Mouse (Mus musculus) fibroblast of lung, adult 2 months (primary cell): ENCODE data around the gene Alg5.
"Not testable (repeated sequence)": the region's sequence is repeated elsewhere in the genome, so short reads cannot be mapped to it uniquely, and the experiment has no call there.

Experiments
- DNase-seq: peaks from one replicate; pipeline ENCODE4 v3.0.0-alpha.2; 2011; ENCODE audit warnings: low read depth

The Alg5 gene

DNA sequence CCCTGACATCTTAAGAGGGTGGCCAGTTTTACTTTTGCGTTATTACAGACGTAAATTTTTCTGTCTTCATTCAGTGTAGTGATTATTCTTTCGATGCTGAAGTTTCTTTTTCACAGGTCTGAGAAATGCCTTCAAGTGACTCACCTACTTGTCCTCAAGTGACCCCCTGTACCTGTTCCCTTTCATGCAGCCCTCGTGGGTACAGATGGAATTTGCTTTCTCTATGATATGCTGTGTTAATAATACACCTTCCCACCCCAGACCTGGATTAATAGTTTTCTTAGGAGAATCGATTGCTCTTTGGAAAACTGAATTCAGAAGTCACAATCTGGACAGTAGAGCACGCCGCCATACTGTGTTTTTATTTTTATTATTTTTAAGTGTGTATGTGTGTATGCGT, 2.0 kb downstream of the Alg5 start:
- no peak for DNase-seq

DNA sequence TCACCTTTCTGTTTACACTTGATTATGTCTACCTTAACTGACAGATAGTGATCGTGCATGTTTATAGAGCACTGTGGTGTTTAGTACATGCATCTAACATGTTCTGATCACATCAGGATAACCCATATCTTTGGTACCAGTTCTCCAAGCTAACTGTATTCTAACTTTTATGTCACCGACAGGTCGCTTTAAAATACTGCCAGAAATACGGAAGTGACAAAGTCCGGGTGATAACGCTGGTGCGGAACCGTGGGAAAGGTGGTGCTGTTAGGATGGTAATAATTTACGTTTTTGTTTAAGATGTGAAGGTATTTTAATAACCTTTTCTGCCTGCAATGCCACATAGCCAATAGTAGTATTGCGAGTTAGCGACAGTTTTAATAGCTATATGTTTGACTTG, 6.6 kb downstream of the Alg5 start:
- no peak for DNase-seq

DNA sequence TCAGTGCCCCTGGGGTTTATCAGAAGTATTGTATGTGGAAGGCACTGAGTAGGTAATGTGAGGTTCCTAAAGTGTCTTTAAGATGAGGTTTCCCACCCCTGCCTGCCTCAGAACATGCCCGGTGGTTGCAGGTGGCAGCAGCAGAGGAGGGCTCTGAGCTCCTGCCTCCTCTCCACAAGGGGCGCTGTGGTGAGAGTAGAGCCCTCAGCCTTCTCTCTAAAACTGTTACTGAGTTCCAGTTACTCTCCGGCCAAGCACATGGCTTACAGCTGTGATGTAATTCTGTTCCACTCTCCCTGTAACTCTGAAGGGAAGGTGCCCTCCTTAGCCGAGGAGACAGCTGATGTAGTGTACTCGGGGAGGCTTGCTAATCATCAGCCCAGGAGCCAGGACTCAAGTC, 10.5 kb downstream of the Alg5 start:
- no peak for DNase-seq

DNA sequence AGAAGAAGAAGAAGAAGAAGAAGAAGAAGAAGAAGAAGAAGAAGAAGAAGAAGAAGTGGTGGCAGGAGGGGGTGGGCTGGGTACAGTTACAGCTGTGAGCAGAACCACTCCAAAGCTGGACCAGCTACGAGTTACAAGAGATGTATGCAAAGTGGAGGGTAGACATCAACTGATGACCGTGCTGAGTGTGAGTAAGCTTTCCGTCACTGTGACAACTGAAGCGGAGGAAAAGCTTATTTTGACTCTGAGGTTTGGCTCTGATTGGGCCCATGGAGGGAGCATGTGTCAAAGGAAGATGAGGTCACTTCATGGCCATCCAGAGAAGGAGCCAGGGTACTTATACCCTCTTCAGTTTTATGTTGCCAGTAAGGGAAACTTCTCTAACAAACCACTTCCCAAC, 18.1 kb downstream of the Alg5 start:
- DNase-seq: no peak

DNA sequence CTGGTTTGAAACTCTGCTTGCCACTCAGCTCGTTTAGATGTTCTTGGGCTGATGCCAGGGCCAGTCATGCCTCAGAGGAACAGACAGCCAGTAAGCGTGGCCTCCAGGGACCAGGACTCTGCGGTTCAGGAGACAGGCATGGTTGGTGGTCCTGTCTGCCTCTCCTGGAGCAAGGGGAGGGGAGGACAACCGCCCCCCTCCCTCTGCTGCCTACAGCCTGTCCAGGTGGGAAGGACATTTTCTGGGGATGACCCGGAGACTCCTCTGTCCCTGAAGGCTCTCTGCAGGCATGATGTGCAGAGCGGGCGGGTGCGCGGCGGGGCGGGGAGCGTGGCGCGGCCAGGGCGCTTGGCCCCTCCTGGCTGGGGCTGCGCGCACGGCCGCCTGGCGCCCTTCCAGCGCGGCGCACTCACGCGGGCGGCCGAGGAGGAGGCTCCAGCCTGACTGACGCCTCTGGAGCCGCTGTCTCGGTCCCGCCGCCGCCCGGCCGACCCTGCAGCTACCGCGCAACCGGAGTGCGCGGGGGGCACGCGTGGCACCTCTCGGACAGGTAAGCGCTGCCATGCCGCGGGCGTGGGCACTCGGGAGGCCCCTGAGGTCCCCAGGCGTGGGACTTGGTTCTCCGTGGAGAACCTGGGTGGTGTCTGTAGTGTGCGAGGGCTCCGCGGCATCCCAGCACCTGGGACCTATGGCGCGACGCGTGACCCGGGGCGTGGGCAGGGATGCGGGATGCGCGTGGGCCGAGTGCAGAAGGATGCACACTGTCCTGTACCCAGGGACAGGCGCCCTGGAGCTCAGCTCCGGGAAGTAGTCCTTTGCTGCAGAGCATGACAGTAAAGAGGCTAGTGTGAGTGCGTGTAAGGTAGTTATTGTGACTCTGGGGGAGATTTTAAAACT, 20.1 kb downstream of the Alg5 start, which contains the start of gene Smad9:
Gene Smad9 (plus strand): TSS at position 438 of the 897 bp plus-strand sequence.
- DNase-seq: no peak

DNA sequence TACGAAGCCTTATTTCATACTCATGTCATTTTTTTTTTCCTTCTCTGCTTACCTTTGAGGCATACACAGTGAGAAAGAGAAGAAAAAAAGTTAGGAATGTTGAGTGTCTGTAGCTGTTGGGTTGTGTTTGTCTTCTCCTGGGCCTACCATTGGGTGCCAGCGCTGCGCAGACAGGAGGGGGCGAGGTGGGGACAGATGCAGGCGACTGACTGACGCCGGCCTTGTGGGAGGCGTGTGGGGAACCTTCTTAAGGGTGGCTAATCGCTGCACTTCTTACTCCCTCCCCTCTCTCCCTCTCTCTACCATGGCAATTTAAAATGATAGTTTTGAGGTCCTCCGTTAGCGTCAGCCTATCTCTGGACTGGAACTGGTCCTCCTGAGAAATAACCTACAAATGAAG, 20.7 kb downstream of the Alg5 start:
- no peak for DNase-seq

DNA sequence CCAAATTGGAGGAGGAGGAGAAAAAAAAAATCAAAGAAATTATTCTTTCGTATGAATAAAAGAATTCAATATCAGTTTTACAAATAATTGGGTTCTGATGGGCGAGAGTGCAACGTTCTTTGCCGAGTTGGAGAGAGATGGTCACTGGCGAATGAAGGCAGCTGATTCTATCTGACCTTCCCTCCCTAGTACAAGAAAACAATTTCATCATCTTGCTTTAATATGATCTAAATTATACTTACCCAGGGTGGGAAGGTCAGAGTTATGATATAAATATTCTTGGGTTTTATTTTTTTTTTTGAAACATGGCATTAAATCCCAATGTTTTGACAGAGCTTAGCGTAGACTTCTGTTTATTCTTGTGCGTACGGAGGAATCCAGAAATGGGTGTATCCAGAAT, 22.1 kb downstream of the Alg5 start:
- no peak for DNase-seq

DNA sequence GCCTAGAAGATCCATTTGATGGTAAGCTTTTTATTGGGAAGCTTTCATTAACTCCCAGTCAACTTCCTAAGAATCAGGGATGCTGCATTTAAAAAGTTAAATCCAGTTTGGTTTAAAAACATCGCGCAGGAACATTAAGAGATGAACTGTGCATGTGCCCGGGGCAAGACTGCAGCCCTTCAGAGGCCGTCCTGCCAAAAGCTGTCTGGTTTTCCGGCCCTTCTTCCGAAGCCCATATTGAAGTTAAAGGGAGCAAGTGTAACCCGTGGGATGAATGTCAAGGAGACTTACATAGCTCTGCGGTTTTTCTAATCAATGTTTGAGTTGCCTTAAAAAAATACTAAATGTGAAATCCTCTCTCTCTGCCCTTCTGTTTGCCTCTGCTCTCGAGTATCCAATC, 23.9 kb downstream of the Alg5 start:
- no peak for DNase-seq

DNA sequence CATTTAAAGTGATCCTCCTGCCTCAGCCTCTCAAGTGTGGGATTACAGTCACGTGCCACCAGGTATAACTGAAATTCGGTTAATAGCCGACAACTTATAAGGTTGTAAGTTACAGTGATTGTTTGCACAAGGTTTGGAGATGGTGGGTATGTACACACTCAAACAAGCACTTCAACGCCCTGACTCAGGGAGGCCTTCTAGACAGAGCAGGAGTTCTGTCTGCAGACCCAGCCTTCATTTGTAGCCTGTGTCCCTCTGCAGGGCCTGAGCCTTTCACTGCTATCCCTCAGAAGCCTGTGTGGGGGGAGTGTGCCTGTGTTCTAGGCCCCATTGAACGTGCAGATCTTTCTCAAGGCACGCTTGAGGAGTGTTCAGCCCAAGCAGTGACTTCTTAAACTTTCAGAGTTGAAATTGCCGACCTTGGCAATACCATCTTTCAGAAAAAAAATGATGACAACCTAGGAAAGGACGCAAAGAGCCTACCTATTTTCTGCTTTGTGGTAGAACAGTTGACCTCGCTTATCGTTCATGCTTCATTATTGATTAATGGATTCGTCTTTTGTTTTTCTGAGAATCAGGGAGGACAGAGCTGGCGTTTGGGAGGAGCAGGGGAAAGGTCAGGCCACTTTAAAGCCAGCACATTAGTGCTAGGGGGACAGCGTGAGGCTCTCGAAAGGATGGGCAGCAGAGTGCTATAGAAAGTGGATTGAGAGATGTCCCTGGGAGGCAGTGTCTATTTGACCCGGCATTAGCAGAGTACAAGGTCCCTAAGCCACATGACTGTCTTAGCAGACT, 25.2 kb downstream of the Alg5 start:
- no peak for DNase-seq

DNA sequence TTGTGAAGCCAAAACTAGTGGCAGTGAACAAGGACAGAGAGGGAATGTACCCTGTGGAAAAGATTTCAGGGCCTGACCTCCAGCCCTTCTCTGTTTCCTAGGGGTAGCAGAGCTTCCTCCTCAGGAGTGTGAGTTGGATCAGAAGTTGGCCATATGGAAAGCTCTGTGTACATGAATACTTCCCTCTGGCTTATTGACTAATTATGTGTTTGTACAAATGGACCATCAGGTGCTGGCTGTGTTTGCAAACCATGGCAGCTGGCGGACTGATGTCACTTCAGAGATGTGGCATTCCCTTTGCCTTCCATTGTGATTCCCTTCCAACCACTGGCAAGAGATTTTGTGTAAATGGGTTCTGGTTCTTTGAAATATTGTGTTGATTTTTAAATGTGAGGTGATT, 25.9 kb downstream of the Alg5 start:
- DNase-seq: no peak

DNA sequence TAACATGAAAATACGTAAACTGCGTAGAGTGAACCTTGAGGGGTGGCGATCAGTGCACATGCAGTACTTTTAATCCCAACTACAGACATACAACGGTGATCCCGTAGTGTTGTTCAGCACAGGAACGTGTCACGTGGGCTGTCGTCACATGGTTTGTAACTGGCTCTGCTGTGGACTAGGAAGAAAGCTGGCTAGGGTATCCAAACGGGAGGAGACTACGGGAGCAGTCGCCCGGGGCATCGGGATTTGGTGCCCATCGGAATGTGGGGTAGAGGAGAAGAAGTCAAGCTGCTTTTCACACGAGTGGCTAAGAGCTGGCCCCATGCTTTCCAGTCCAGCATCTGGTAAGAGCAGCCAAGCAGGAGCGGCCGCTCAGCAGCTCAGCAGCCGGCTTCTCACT, 29.1 kb downstream of the Alg5 start:
- no peak for DNase-seq

DNA sequence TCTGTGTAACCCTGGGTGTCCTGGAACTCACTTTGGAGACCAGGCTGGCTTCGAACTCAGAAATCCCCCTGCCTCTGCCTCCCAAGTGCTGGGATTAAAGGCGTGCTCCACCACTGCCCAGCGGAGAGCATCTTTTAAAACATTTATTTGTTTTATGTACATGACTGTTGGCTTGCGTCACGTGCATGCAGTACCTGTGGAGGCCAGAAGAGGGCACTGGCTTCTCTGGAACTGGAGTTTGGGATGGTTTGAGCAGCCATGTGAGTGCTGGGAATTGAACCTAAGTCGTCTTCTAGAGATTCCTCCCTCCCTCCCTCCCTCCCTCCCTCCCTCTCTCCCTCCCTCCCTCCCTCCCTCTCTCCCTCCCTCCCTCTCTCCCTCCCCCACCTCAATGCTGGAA, 30.2 kb downstream of the Alg5 start:
- not testable (repeated sequence) for DNase-seq

DNA sequence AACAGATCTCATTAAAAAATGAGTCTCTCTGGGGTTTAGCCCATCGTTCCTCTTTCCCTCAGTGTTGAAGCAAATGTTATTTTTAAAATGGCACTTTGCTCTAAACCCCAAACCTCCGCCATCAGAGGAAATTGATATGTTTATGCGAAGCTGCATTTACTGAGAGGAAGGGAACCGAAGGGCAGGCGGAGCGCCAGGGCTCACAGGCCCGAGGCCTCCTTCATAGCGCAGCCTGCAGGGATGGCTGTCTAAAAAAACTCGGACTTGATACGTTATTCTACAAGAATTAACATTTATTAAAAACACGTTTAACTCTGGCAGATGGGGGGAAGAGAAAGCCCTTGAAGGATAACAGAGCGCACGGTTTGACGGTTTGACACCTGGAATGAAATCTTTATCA, 30.7 kb downstream of the Alg5 start:
- DNase-seq: no peak

DNA sequence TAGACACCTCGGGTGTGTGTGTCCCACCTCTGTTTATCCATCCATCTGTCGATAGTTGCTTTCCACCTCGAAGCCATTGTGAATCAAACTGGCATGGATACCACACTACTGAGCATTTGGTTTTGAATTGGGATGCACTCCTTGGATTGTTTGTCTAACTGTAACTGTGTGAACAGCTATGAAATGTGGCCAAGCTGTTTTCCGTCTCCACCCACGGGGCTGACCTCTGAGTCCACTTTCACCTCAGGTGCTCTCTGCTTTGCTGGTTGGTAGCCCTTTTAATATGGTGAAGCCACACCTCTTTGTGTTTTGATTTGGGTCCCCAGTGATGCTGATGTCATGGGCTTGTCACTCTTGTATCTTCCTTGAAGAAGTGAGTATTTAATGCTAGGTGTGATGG, 31.5 kb downstream of the Alg5 start:
- no peak for DNase-seq

DNA sequence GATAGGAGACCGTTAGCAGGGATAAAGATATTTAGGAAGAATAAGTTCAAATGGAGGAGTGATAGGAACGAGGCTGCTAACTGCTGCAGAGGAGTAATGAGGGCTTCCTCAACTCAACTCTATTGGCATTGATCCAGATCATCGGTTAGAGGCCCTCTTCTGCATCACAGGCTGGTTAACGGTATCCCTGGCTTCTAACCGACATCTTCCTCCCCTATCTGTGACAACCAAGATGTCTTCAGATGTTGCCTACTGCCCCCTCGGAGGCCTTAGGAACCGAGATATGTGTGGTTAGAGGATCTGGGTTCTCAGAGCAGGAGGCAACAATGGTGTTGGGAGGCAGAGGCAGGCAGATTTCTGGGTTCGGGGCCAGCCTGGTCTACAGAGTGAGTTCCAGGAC, 33.3 kb downstream of the Alg5 start:
- DNase-seq: no peak

DNA sequence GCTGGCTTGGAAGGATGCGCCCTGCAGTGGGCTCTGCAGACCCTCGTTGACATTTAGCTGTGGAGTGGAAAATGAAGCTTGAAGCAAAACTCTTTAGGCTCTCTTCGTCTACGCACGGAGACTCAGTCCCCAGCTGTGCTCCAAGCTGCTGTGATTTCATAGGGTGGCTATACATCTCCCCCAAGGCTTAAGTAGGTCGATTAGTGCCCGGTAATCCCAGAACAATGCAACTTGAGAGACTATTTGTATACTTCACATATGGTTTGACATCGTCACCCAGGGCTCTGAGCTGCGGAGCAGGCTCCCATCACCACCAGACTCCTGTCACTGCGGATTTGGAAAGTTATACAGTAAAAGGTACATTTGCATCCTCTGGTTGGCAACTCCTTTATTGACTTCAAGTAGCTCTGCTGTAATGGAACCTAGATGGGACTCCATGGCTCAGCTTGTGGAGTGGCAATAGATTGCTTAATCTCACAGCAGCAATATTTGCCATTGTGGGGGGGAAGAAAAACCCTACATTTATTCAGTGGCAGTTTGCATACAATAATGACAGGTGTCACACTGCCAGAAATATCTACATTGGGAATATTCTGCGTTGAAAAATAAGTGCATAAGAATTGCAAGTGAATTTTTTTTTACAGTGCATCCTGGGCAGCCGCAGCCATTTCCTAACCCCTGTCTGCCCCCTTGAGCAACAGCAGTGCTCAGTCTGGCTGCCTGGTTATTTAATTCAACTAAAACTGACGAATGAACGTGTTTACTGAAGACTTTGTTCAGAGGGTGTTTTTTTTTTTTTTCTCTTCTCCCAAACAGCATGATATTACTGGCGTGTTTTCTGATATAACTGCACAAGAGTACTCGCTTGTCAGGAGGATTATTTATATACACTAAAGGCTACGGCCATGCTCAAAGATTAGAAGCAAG, 34.3 kb downstream of the Alg5 start:
- DNase-seq: no peak

DNA sequence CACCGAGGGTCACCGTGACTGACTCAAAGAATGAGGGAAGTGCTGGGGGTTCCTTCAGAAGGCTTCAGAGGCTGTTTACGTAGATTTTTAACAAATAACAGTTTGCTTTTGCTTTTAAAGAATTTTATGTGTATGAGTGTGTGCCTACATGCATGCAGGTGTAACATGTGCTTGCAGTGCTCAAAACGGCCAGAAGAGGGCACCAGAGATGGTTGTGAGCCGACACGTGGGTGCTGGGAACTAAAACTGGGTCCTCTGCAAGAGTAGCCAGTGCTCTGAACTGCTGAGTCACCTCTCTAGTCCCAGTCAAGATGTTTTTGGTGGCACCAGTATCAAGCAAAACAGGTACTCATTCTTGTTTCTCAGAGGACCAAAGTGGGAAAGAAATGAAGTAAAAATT, 38.3 kb downstream of the Alg5 start:
- no peak for DNase-seq

DNA sequence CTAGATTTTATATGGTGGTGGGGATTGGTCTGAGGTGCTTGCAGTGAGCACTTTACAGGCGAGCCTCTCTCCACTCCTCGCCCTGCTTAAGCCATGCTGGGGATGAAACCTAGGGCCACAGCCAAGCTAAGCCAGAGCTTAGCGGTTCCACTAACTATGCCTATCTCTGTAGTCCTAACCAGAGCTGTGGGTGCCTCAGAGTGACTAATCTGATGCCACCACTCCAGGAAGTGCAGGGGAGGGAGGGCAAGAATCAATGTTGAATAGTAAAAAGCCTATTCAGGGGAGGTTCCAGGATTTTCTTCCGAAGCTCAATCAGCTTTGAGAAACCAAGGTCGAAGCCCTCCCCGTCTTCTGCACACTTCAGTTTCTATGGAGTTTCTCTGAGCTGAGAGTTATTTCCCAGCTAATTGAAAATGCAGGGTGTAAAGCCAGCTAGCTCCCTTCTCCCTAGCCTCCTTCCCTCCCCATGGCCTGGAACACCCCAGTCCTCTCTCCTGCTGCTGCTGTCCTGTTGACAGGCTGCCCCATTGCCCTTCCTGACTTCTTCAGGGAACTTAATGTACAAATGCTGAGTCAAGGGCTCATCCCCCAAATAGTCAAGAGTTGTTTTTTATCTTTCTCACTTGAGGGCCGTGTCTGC, 40.8 kb downstream of the Alg5 start:
- DNase-seq: no peak

DNA sequence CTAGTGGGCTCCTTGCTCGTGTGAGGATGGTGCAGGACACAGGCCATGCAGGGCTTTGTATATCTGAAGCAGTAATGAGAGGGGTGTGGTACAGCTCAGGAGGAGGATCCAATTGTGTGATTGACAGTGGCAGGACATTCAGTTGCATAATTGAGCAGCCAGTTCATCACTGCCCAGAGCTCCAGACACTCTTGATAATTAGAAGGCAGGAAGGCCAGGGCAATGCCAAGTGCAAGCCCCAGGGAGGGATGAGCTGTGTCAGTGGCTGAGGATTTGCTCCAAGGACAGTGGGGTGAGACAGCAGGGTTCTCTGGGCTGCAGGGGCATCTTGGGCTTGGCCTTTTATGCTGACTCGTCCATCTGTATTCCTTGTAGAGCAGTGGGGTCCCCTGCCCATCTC, 55.3 kb downstream of the Alg5 start:
- no peak for DNase-seq

DNA sequence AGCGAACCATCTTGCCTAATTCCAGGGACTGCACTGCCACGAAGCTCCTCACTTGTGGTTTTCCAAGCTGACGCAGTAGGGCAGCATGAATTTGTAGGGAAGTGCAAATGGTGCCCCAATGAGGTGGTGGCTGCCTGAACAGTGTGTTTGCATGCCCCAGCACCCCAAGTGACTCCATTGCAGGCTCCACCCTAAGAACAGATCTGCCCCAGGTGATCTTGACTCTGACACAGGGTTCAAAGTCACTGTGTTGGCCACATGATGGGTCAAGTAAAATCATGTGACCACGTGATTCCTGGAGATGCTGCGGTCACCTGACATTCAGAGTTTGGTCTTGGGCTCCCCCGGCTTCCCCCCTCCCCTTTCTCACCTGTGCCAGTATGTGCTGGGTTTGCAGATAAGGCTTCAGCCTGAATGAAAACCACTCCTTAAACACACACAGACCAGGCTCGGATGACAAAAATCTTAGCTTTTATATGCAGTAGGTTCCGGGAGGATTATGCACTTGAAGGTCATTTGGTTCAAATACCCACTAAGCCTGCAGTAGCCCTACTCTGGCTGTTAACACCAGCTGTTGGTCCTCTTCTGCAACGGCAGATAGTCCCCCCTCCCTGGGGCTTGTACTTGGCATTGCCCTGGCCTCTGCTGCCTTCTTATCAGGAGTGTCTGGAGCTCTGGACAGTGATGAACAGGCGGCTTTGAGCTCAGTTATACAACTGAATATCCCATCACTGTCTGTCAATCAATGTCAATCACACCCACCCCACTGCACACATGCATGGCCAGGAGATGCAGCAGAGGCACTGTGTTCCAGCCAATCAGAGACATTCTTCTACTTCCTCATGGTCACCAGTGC, 56.7 kb downstream of the Alg5 start:
- DNase-seq: no peak

DNA sequence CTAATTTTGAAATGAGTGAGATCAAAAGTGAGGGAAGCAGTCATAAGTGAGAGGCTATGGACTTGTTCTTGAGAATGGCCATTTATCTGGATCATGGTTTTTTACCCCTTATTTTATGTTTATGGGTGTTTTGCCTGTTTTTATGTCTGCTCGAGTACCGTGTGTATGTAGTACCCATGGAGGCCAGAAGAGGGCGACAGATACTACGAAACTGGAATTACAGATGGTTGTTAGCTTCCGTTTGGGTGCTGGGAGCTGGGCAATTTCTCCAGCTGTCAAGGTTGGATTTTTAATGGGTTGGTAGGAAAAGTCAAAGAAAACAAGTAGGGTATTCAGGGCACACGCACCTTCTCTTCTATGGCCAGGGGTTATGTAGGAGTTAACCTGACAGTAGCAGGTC, 58.4 kb downstream of the Alg5 start:
- no peak for DNase-seq
